Mouse (Mus musculus): ENCODE measurements around the gene Mdm4.

DNA sequence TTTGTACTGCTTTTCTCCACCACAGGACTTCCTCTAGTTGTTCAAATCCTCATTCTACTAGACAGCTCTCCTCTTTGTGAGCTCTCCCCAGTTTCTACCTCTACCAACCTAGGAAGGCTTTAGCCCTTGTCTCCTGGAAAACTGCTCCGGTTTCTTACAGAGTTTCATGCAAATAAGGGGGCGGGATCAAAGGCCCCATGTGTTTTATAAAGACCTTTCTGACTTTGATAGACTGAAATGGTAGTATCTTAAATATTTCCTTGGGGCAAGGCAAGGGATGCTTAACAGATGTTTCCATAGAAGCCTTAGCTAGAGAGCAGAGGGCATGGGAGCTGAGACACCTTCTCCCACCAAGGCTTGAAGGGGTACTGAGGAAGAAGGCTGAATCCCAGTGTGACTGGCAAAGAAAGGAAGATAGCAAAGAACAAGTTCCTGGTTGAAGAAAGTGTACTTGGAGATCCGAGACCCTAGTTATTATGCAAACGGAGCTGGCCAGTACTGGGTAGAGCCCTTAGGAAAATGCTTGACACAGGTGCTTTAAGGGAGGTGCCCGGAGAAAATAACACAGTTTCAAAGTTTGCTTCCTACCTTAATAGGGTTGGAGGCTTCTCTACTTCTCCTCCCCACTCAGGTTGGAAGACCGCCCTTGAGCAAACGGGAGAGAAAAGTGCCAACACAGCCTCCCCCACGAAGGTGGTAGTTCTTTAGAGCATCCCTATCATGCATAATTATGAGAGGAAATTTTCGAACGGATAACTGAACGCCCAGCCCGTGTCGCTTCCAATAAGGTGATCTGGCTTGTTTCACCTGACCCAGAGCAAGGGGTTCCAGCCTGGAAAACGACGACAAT is 14.9 kb upstream of the Mdm4 start, which contains the start of gene Pik3c2b:
- TF ChIP-seq CTCF (IDR thresholded peaks at IDR 0.05; ENCODE audit: borderline replicate concordance, control insufficient read depth, extremely low read depth, insufficient read depth, low read length, poor library complexity) (no peak), POLR2A (IDR thresholded peaks at IDR 0.05; ENCODE audit: control insufficient read depth, extremely low read depth, insufficient read depth, low read length, poor library complexity) (no peak)

Data from thymus, adult 2 months (tissue).